Mouse (Mus musculus): ENCODE data around the gene Rasgef1b. TPM values are rescaled to one million over a fixed set of nuclear protein-coding genes. Genes with fewer than 3 reads are reported as not detected.
A peak's percentile ranks its signal among the peaks of the same experiment; 100 is the strongest.

Gene Rasgef1b
- polyA plus RNA-seq, 1 experiment from 2014 or later: 6.3 TPM

- peak overlapping the region; percentile 61 for H3K4me2 ChIP-seq
Observed at GRCm38 (mm10) chr5:99480078-99481031, 248.5 kb downstream of the Rasgef1b start.

DNA sequence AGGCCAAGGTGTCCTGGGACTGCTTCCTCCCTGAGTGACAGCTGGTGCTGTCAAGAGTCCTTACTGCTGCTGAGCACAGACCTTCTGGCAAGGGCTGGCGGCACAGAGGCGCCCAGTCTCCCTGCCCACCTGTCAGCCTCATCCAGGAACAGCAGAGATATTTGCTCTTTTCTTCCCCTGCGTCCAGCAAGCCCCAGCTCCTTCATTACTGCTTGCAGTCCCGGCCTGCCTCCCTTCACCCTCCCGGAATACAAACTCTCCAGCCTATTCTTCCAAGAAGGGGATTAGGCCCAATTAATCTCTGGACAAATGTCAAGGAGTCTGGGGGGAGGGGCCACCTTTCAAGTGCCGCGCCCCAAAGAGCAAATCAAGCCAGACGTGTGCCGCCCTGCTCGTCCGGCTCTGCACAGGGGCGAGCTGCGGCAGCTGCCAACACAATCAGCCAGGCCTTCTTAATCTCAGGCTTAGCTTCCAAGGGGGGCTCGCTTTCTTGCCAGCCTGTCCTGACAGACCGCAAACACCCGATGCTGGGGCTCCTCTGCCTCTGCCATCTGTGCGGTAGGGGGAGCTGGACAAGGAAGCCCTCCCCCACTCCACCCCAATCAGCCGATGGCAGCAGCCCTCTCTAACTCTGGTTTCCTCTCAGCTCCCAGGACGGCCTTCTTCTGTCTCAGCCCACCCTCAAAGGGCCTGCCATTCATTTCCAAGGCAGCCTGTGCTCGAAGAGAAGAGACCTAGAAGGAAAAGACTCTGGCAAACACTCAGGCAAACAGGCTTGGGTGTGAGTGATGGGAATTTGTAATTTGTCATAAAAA lies 249.4 kb downstream of the Rasgef1b start:
- H3K4me3 ChIP-seq: peak overlapping the region; percentile 18; the same call in 1 of the 2 replicates
- H3K9ac ChIP-seq: no peak overlapping the region
- peak overlapping the region; percentile 61 for H3K4me2 ChIP-seq
- H3K27me3 ChIP-seq (replicated peaks): no peaks in the 10 kb centered on the region
- WGBS (ENCODE audit: insufficient replicate concordance): 11% methylated on average over 20 of the region's 20 CpGs
- no peaks in the 10 kb centered on the region for H3K36me3 ChIP-seq
- peak; percentile 59 for ATAC-seq
- H3K27ac ChIP-seq: 0 out of 2 replicates have a peak overlapping the region, but pooled peaks have one; percentile 16
- no peaks in the 10 kb centered on the region for H3K9me3 ChIP-seq (replicated peaks)
- peaks cover 50% of the 10 kb centered on the region for H3K4me1 ChIP-seq

More at GRCm38 (mm10) chr5:99480078-99481031, 248.5 kb downstream of the Rasgef1b start:
- no peaks in the 10 kb centered on the region for H3K36me3 ChIP-seq
- H3K9me3 ChIP-seq (replicated peaks): no peaks in the 10 kb centered on the region
- no peaks in the 10 kb centered on the region for H3K27me3 ChIP-seq (replicated peaks)
- peaks cover 50% of the 10 kb centered on the region for H3K4me1 ChIP-seq
- H3K27ac ChIP-seq: no peak overlapping the region
- ATAC-seq: no peak
- H3K4me3 ChIP-seq: no peak overlapping the region
- WGBS (ENCODE audit: insufficient replicate concordance): 58% methylated on average over 6 of the region's 6 CpGs
- H3K9ac ChIP-seq: no peak overlapping the region

DNA sequence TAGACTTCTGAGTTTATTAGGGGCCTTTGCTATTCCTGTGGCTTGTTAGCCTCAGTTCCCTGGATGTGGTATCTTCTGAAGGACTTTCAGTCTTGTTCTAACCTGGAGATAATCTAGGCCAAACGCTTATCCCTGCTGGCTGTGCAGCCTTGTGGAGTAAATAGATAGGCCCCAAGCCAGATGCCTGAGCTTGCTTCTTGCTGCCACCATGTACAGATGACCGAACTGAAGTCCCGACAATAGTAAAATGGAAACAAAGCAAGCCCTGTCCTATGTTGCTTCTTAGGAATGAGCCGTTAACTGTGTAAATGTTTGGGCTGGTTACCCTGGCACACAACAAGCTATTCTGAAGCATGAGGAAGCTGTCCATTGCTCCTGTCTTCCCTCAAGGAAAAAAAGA lies 250.1 kb downstream of the Rasgef1b start:
- no peaks in the 10 kb centered on the region for H3K27me3 ChIP-seq (replicated peaks)
- H3K9me3 ChIP-seq (replicated peaks): no peaks in the 10 kb centered on the region
- H3K36me3 ChIP-seq: no peaks in the 10 kb centered on the region
- 32% methylated on average over 4 of the region's 4 CpGs for WGBS (ENCODE audit: insufficient replicate concordance)
- no peak overlapping the region for H3K9ac ChIP-seq
- peak overlapping the region; percentile 61 for H3K4me2 ChIP-seq
- H3K4me3 ChIP-seq: no peak overlapping the region
- H3K4me1 ChIP-seq: peaks cover 50% of the 10 kb centered on the region
- H3K27ac ChIP-seq: 0 out of 2 replicates have a peak overlapping the region, but pooled peaks have one; percentile 16
- peak; percentile 65; the same call in 1 of the 2 replicates for ATAC-seq

- 67% methylated on average over 9 of the region's 9 CpGs for WGBS (ENCODE audit: insufficient replicate concordance)
- ATAC-seq: no peak
- H3K27ac ChIP-seq: no peak overlapping the region
- H3K4me1 ChIP-seq: peaks cover 42% of the 10 kb centered on the region
- no peak overlapping the region for H3K4me3 ChIP-seq
- no peaks in the 10 kb centered on the region for H3K27me3 ChIP-seq (replicated peaks)
- H3K9ac ChIP-seq: no peak overlapping the region
- no peak overlapping the region for H3K4me2 ChIP-seq
- H3K36me3 ChIP-seq: no peaks in the 10 kb centered on the region
- no peaks in the 10 kb centered on the region for H3K9me3 ChIP-seq (replicated peaks)
Observed at GRCm38 (mm10) chr5:99477420-99477815, 251.4 kb downstream of the Rasgef1b start.

GRCm38 (mm10) chr5:99476640-99477419 lies 252.0 kb downstream of the Rasgef1b start:
- Histone ChIP-seq H3K27ac (no peak overlapping the region), H3K27me3 (replicated peaks) (no peaks in the 10 kb centered on the region), H3K4me1 (peaks cover 39% of the 10 kb centered on the region), H3K4me3 (no peak overlapping the region), H3K4me2 (no peak overlapping the region), H3K9ac (no peak overlapping the region), H3K9me3 (replicated peaks) (no peaks in the 10 kb centered on the region), H3K36me3 (no peaks in the 10 kb centered on the region)
- 35% methylated on average over 6 of the region's 6 CpGs for WGBS (ENCODE audit: insufficient replicate concordance)
- ATAC-seq: no peak

DNA sequence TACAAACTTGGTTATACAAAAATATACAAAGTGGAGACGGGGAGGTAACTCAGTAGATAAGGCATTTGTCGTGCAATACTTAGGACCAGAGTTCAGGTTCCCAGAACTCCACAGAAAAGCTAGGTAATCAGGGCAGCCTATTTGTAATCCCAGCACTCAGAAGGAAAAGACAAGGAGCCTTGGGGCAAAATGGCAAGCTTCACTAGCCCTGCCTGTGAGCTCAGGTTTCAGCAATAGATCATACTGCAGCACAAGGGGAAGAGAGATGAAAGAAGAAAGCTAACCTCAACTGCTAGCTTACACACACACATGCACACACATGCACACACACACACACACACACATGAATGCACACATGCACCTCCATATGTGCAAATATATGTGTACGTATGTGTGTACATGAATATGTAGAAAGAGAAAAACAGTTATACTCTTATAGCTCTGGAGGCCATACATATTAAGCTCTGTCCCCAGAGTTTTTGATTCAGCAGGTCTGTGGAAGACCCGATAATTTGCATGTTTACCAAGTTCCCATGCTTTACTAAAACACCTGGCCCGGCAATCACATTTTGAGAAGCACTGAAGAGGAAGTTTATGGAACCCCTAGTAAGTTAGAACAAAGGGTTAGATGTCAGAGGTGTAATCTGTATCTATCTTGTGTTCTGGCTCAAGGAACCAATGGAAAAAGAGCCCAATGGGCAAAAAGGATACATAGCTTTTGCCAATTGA lies 256.1 kb downstream of the Rasgef1b start:
- H3K36me3 ChIP-seq: no peaks in the 10 kb centered on the region
- no peaks in the 10 kb centered on the region for H3K9me3 ChIP-seq (replicated peaks)
- H3K4me3 ChIP-seq: no peak overlapping the region
- no peak overlapping the region for H3K9ac ChIP-seq
- WGBS (ENCODE audit: insufficient replicate concordance): 65% methylated on average over 5 of the region's 5 CpGs
- no peak overlapping the region for H3K4me2 ChIP-seq
- peaks cover 14% of the 10 kb centered on the region for H3K4me1 ChIP-seq
- no peak overlapping the region for H3K27ac ChIP-seq
- no peaks in the 10 kb centered on the region for H3K27me3 ChIP-seq (replicated peaks)
- no peak for ATAC-seq

DNA sequence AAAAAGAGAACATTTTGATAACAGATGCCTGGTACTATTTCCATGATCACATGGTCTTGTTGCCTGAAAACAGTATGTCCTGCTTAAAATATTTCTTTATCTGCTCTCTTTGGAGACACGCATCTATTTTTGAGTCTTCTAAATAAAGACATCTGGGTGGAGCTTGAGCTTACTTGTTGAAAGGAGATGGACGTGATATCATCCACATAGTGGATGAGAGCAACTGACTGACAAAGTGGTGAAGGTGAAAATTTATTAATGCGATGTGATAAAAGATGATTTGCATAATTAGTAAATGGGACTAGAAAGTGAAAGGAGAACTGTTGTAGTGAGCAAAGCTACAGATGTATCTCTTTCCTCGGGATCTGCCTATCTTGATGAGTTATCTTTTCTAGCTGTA lies 257.1 kb downstream of the Rasgef1b start:
- Histone ChIP-seq H3K27ac (no peak overlapping the region), H3K4me3 (no peak overlapping the region), H3K9me3 (replicated peaks) (no peaks in the 10 kb centered on the region), H3K27me3 (replicated peaks) (no peaks in the 10 kb centered on the region), H3K9ac (no peak overlapping the region), H3K4me2 (no peak overlapping the region), H3K4me1 (peaks cover 4% of the 10 kb centered on the region; the same call in 1 of the 2 replicates), H3K36me3 (no peaks in the 10 kb centered on the region)
- ATAC-seq: no peak
- WGBS (ENCODE audit: insufficient replicate concordance): 55% methylated on average over 4 of the region's 4 CpGs

DNA sequence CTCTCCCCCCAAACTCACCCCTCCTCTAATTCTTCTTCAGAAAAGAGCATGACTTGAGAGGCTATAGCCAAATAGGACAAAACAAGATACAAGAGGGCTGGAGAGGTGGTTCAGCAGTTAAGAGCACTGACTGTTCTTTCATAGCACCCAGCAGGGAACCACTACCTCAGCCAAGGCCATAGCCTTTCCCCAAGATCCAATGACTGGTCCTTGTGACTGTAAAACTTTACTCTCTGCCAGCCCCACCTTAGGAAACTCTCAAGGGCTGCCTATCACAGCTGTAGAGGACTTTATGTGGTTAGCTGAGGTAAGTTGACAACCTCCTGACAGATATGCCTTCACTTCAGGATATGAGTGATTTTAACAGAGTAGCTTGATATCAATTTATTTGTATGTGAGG lies 258.3 kb downstream of the Rasgef1b start:
- Histone ChIP-seq H3K4me3 (no peak overlapping the region), H3K9ac (no peak overlapping the region), H3K4me1 (no peaks in the 10 kb centered on the region), H3K36me3 (no peaks in the 10 kb centered on the region), H3K9me3 (replicated peaks) (no peaks in the 10 kb centered on the region), H3K27ac (no peak overlapping the region), H3K4me2 (no peak overlapping the region), H3K27me3 (replicated peaks) (no peaks in the 10 kb centered on the region)
- ATAC-seq: no peak

- Histone ChIP-seq H3K4me3 (no peak overlapping the region), H3K27ac (no peak overlapping the region), H3K9me3 (replicated peaks) (no peaks in the 10 kb centered on the region), H3K4me1 (no peaks in the 10 kb centered on the region), H3K27me3 (replicated peaks) (no peaks in the 10 kb centered on the region), H3K36me3 (no peaks in the 10 kb centered on the region), H3K4me2 (no peak overlapping the region), H3K9ac (no peak overlapping the region)
- no peak for ATAC-seq
- WGBS (ENCODE audit: insufficient replicate concordance): 71% methylated on average over 6 of the region's 6 CpGs
Observed at GRCm38 (mm10) chr5:99459007-99459406, 269.9 kb downstream of the Rasgef1b start.

GRCm38 (mm10) chr5:99457291-99457690 lies 271.6 kb downstream of the Rasgef1b start:
- 76% methylated on average over 3 of the region's 3 CpGs for WGBS (ENCODE audit: insufficient replicate concordance)

GRCm38 (mm10) chr5:99451939-99452338 lies 276.9 kb downstream of the Rasgef1b start:
- no peak overlapping the region for H3K27ac ChIP-seq

More at GRCm38 (mm10) chr5:99457291-99457690, 271.6 kb downstream of the Rasgef1b start:
- ATAC-seq: no peak
- H3K4me2 ChIP-seq: no peak overlapping the region
- no peaks in the 10 kb centered on the region for H3K36me3 ChIP-seq
- H3K27me3 ChIP-seq (replicated peaks): no peaks in the 10 kb centered on the region
- H3K9ac ChIP-seq: no peak overlapping the region
- no peak overlapping the region for H3K4me3 ChIP-seq
- H3K27ac ChIP-seq: no peak overlapping the region
- no peaks in the 10 kb centered on the region for H3K9me3 ChIP-seq (replicated peaks)
- no peaks in the 10 kb centered on the region for H3K4me1 ChIP-seq

More at GRCm38 (mm10) chr5:99451939-99452338, 276.9 kb downstream of the Rasgef1b start:
- H3K36me3 ChIP-seq: no peaks in the 10 kb centered on the region
- H3K9me3 ChIP-seq (replicated peaks): no peaks in the 10 kb centered on the region
- H3K4me3 ChIP-seq: no peak overlapping the region
- WGBS (ENCODE audit: insufficient replicate concordance): 26% methylated on average over 2 of the region's 2 CpGs
- no peak for ATAC-seq
- no peaks in the 10 kb centered on the region for H3K27me3 ChIP-seq (replicated peaks)
- no peak overlapping the region for H3K4me2 ChIP-seq
- no peak overlapping the region for H3K9ac ChIP-seq
- no peaks in the 10 kb centered on the region for H3K4me1 ChIP-seq
